Mouse (Mus musculus) hindbrain, postnatal 0 days (tissue): ENCODE measurements at regions not wholly inside any gene's neighbourhood (a gene's known extent, or its start where the extent isn't known, plus 50 kb on each side); places are given as distances from the start of the nearest gene placed in this dataset.

ENCODE experiments used
- ATAC-seq: fragments of 200-750 bp; cut with Nextera tagmentation; 2 replicates; pipeline ENCODE4 v1.8.0; 2017; ENCODE audit warnings: mild to moderate bottlenecking, moderate TSS enrichment, moderate library complexity
- DNase-seq: peaks from one replicate; pipeline ENCODE4 v3.0.0-alpha.2; 2015; ENCODE audit warnings: low spot score
- H3K27ac ChIP-seq: fragments of 300-500 bp; sonication (generic); 2 replicates; pipeline ENCODE4 v1.5.1; 2014; ENCODE audit warnings: mild to moderate bottlenecking
- H3K27me3 ChIP-seq: fragments of 300-500 bp; sonication (generic); 2 replicates; pipeline ENCODE4 v1.6.1; 2014; ENCODE audit warnings: low read length, mixed read lengths; ENCODE audit not compliant: insufficient read depth
- H3K36me3 ChIP-seq: fragments of 300-500 bp; sonication (generic); 2 replicates; pipeline ENCODE4 v1.6.1; 2014; ENCODE audit warnings: low read length, mixed read lengths; ENCODE audit not compliant: insufficient read depth
- H3K4me1 ChIP-seq: fragments of 300-500 bp; sonication (generic); 2 replicates; pipeline ENCODE4 v1.6.1; 2014; ENCODE audit warnings: antibody characterized with exemption, low read length, mixed read lengths; ENCODE audit not compliant: insufficient read depth
- H3K4me2 ChIP-seq: fragments of 300-500 bp; sonication (generic); 2 replicates; pipeline ENCODE4 v1.6.1; 2014; ENCODE audit warnings: low read depth, mild to moderate bottlenecking, low read length, moderate library complexity, mixed read lengths
- H3K4me3 ChIP-seq: fragments of 300-500 bp; sonication (generic); 2 replicates; pipeline ENCODE4 v1.5.1; 2014; ENCODE audit warnings: low read length
- H3K9ac ChIP-seq: fragments of 300-500 bp; sonication (generic); replicated peaks from 2 replicates; pipeline ENCODE4 v1.6.1; 2014; ENCODE audit warnings: mild to moderate bottlenecking, low read length, moderate library complexity, mixed read lengths
- H3K9me3 ChIP-seq: fragments of 300-500 bp; sonication (generic); 2 replicates; pipeline ENCODE4 v1.6.1; 2016; ENCODE audit warnings: low read length, mixed read lengths
- CTCF ChIP-seq: IDR thresholded peaks from 2 replicates; pipeline ENCODE4 v1.5.1; 2016; ENCODE audit warnings: antibody characterized with exemption, control low read depth, low read depth
- WGBS: fragments of 180-500 bp; shearing (Covaris S2); extraction: QIAGEN DNeasy Blood & Tissue Kit; methylation state at CpG from one replicate; pipeline ENCODE4 v1.1.7; 2014; 5-methylcytosine and 5-hydroxymethylcytosine counted together

- H3K9me3 ChIP-seq, result no peaks in the 10 kb centered on the region
- 46% methylated on average over 4 of the region's 4 CpGs for WGBS
- no peak overlapping the region for H3K9ac ChIP-seq
- no peaks in the 10 kb centered on the region for H3K4me1 ChIP-seq
- no peak overlapping the region for H3K27ac ChIP-seq
- no peak overlapping the region for H3K4me3 ChIP-seq
- DNase-seq (peak; percentile 51), ATAC-seq (peak; percentile 43; the same call in 1 of the 2 replicates)
- H3K27me3 ChIP-seq, result no peaks in the 10 kb centered on the region
- H3K36me3 ChIP-seq, result no peaks in the 10 kb centered on the region
- TF ChIP-seq CTCF, result no peak
- H3K4me2 ChIP-seq, result no peak overlapping the region
Measured at GRCm38 (mm10) chr19:52768761-52769388, 271.1 kb downstream of the Xpnpep1 start.

DNA sequence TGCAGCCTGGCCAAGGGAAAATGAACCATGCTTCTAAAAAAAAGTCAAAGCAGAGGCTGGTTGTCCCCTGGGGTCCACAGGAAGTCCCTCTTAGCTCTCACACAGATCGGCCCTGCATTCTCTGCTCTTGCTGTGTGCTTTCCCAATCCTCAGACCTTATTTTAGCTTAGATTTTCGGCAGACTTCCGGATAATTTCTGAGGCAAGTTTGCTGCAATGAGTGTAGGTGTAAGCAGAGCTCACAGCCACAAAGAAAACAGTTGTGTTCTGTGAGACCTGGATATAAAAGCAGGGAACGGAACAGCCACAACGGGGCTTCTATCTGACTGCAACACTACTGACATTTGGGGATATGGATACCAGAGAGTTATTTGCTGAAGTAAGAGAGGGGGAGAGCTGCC lies 271.9 kb downstream of the Xpnpep1 start:
- WGBS, result 81% methylated on average over 5 of the region's 5 CpGs
- H3K4me2 ChIP-seq, result no peak overlapping the region
- no peak overlapping the region for H3K4me3 ChIP-seq
- no peaks in the 10 kb centered on the region for H3K27me3 ChIP-seq
- ATAC-seq (no peak), DNase-seq (no peak)
- no peak for TF ChIP-seq CTCF
- H3K4me1 ChIP-seq, result no peaks in the 10 kb centered on the region
- no peaks in the 10 kb centered on the region for H3K9me3 ChIP-seq
- H3K9ac ChIP-seq, result no peak overlapping the region
- no peaks in the 10 kb centered on the region for H3K36me3 ChIP-seq
- no peak overlapping the region for H3K27ac ChIP-seq

- 94% methylated on average over 9 of the region's 9 CpGs for WGBS
- no peak overlapping the region for H3K4me3 ChIP-seq
- TF ChIP-seq CTCF, result no peak
- H3K36me3 ChIP-seq, result no peaks in the 10 kb centered on the region
- no peak overlapping the region for H3K27ac ChIP-seq
- H3K4me2 ChIP-seq, result no peak overlapping the region
- H3K9ac ChIP-seq, result no peak overlapping the region
- H3K4me1 ChIP-seq, result no peaks in the 10 kb centered on the region
- DNase-seq, result no peak
- no peaks in the 10 kb centered on the region for H3K9me3 ChIP-seq
- no peaks in the 10 kb centered on the region for H3K27me3 ChIP-seq
- no peak for ATAC-seq
Measured at GRCm38 (mm10) chr19:52738946-52739345, 301.1 kb downstream of the Xpnpep1 start.

- H3K27me3 ChIP-seq, result no peaks in the 10 kb centered on the region
- DNase-seq (no peak), ATAC-seq (no peak)
Measured at GRCm38 (mm10) chr19:52721776-52722175, 318.2 kb downstream of the Xpnpep1 start.

GRCm38 (mm10) chr19:52715359-52715758 lies 324.7 kb downstream of the Xpnpep1 start:
- DNase-seq, result no peak

More at GRCm38 (mm10) chr19:52721776-52722175, 318.2 kb downstream of the Xpnpep1 start:
- no peak overlapping the region for H3K9ac ChIP-seq
- peak; percentile 35; the same call in 1 of the 2 replicates for TF ChIP-seq CTCF
- no peak overlapping the region for H3K27ac ChIP-seq
- H3K4me1 ChIP-seq, result no peaks in the 10 kb centered on the region
- WGBS, result 33% methylated on average over 1 of the region's 1 CpGs
- no peak overlapping the region for H3K4me3 ChIP-seq
- H3K9me3 ChIP-seq, result no peaks in the 10 kb centered on the region
- no peaks in the 10 kb centered on the region for H3K36me3 ChIP-seq
- no peak overlapping the region for H3K4me2 ChIP-seq

GRCm38 (mm10) chr19:52707679-52708078 lies 332.3 kb downstream of the Xpnpep1 start:
- no peak overlapping the region for H3K4me3 ChIP-seq
- WGBS, result 84% methylated on average over 1 of the region's 1 CpGs
- H3K36me3 ChIP-seq, result no peaks in the 10 kb centered on the region
- DNase-seq, result no peak
- H3K4me2 ChIP-seq, result no peak overlapping the region
- H3K9me3 ChIP-seq, result no peaks in the 10 kb centered on the region
- ATAC-seq, result no peak
- H3K9ac ChIP-seq, result no peak overlapping the region
- TF ChIP-seq CTCF, result no peak
- no peaks in the 10 kb centered on the region for H3K27me3 ChIP-seq
- no peaks in the 10 kb centered on the region for H3K4me1 ChIP-seq
- H3K27ac ChIP-seq, result no peak overlapping the region

More at GRCm38 (mm10) chr19:52715359-52715758, 324.7 kb downstream of the Xpnpep1 start:
- no peak for TF ChIP-seq CTCF
- H3K9me3 ChIP-seq, result no peaks in the 10 kb centered on the region
- no peak overlapping the region for H3K27ac ChIP-seq
- H3K4me1 ChIP-seq, result no peaks in the 10 kb centered on the region
- no peak overlapping the region for H3K4me3 ChIP-seq
- no peak overlapping the region for H3K4me2 ChIP-seq
- H3K27me3 ChIP-seq, result no peaks in the 10 kb centered on the region
- H3K9ac ChIP-seq, result no peak overlapping the region
- ATAC-seq, result no peak
- WGBS, result 80% methylated on average over 5 of the region's 5 CpGs
- H3K36me3 ChIP-seq, result no peaks in the 10 kb centered on the region

DNA sequence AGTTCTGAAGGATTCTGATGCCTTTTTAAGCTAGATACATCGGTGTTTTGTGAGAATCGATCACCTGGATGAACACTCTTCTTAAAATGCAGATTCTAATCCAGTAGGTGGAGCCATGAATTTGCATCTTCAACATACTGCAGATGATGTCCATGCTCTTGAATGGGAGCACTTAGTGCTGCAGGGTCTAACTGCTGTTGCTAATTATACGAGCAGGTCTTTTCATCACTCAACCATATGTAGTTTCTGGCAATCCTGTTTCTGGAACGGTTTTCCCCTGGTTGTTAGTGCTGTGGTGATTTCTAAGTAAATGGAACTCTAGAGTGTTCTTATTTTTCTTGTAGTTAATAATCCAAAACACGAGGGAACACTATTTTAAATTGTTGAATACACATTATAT lies 379.0 kb downstream of the Xpnpep1 start:
- no peaks in the 10 kb centered on the region for H3K9me3 ChIP-seq
- no peak for ATAC-seq
- peak; percentile 24; the same call in 1 of the 2 replicates for TF ChIP-seq CTCF
- H3K4me2 ChIP-seq, result no peak overlapping the region
- no peaks in the 10 kb centered on the region for H3K36me3 ChIP-seq
- H3K27me3 ChIP-seq, result no peaks in the 10 kb centered on the region
- peak; percentile 28 for DNase-seq
- H3K27ac ChIP-seq, result no peak overlapping the region
- 61% methylated on average over 5 of the region's 5 CpGs for WGBS
- no peak overlapping the region for H3K4me3 ChIP-seq
- H3K4me1 ChIP-seq, result no peaks in the 10 kb centered on the region
- no peak overlapping the region for H3K9ac ChIP-seq
